Mouse (Mus musculus): ENCODE data around the gene Fmnl1.

DNA sequence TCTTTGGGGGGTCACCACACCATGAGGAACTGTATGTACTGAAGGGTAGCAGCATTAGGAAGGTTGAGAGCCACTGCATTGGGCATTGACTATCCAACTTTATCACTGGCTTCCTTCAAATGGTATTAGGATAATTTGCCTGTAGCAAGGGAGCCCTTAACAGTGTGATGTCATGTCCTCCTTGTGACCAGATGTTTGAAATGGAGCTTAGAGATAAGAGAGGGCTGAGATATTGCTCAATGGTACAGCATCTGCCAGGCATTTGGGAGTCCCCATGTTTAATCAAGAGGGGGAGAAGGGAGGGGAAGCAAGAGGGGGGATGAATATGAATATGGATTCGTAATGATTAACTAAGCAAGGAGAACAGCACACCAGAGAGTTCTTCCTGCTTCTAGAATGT lies 44.4 kb downstream of the Fmnl1 start:
- TF ChIP-seq CTCF (conservative IDR thresholded peaks at IDR 0.05; ENCODE audit: low read length) (no peak), POU5F1 (IDR thresholded peaks at IDR 0.05; ENCODE audit: borderline replicate concordance, low read length) (no peak)

All from E14TG2a.4 (cell line).